Mouse (Mus musculus) heart, postnatal 0 days (tissue): ENCODE results near the gene Mdc1. TPM values are rescaled to one million over a fixed set of nuclear protein-coding genes. Genes with fewer than 3 reads are reported as not detected.

Experiments used
- ATAC-seq: fragments of 200-750 bp; cut with Nextera tagmentation; 2 replicates; pipeline ENCODE4 v1.8.0; 2017; ENCODE audit warnings: low read depth, moderate number of reproducible peaks, moderate library complexity; ENCODE audit not compliant: insufficient read depth
- DNase-seq: peaks from one replicate; pipeline ENCODE4 v3.0.0-alpha.2; 2016; ENCODE audit warnings: low spot score
- H3K27ac ChIP-seq: fragments of 300-500 bp; sonication (generic); 2 replicates; pipeline ENCODE4 v1.5.1; 2014; ENCODE audit warnings: low read depth, mild to moderate bottlenecking
- H3K27me3 ChIP-seq: fragments of 300-500 bp; sonication (generic); 2 replicates; pipeline ENCODE4 v1.6.1; 2014; ENCODE audit warnings: low read length, mixed read lengths; ENCODE audit not compliant: control insufficient read depth, insufficient read depth
- H3K36me3 ChIP-seq: fragments of 300-500 bp; sonication (generic); replicated peaks from 2 replicates; pipeline ENCODE4 v1.6.1; 2014; ENCODE audit warnings: low read length, mixed read lengths; ENCODE audit not compliant: control insufficient read depth, insufficient read depth
- H3K4me1 ChIP-seq: fragments of 300-500 bp; sonication (generic); 2 replicates; pipeline ENCODE4 v1.6.1; 2014; ENCODE audit warnings: antibody characterized with exemption; ENCODE audit not compliant: control insufficient read depth, insufficient read depth
- H3K4me2 ChIP-seq: fragments of 300-500 bp; sonication (generic); 2 replicates; pipeline ENCODE4 v1.6.1; 2014; ENCODE audit warnings: low read depth, mild to moderate bottlenecking, low read length, moderate library complexity
- H3K4me3 ChIP-seq: fragments of 300-500 bp; sonication (generic); 2 replicates; pipeline ENCODE4 v1.5.1; 2014; ENCODE audit warnings: low read depth, low read length
- H3K9ac ChIP-seq: fragments of 300-500 bp; sonication (generic); replicated peaks from 2 replicates; pipeline ENCODE4 v1.6.1; 2014; ENCODE audit warnings: low read depth, low read length, mixed read lengths
- H3K9me3 ChIP-seq: fragments of 300-500 bp; sonication (generic); replicated peaks from 2 replicates; pipeline ENCODE4 v1.6.1; 2016; ENCODE audit warnings: low read length; ENCODE audit not compliant: control insufficient read depth
- CTCF ChIP-seq: IDR thresholded peaks from 2 replicates; pipeline ENCODE4 v1.5.1; 2016; ENCODE audit warnings: antibody characterized with exemption, control low read depth, low read depth
- EP300 ChIP-seq: IDR thresholded peaks from 2 replicates; pipeline ENCODE4 v1.6.1; 2016; ENCODE audit warnings: antibody characterized with exemption, low read depth
- WGBS: fragments of 180-500 bp; shearing (Covaris S2); extraction: QIAGEN DNeasy Blood & Tissue Kit; methylation state at CpG from one replicate; pipeline ENCODE4 v1.1.7; 2014; 5-methylcytosine and 5-hydroxymethylcytosine counted together
- polyA plus RNA-seq: library from polyadenylated mRNA; unstranded; fragments of >200 nt; fragmentation: Nextera tagmentation; extraction: Ambion mirVana; gene quantifications from 2 replicates; pipeline ENCODE4 v1.2.1, GENCODE M21; 2015
- total RNA-seq: library from RNA; depleted of rRNA; stranded (reverse); fragments of >200 nt; gene quantifications from 2 replicates; pipeline ENCODE4 v1.2.3, GENCODE M21; 2014; ENCODE audit warnings: low replicate concordance

The Mdc1 gene
- total and polyA plus RNA-seq, 2 experiments from 2014 or later: 2.3 to 5.4 TPM

DNA sequence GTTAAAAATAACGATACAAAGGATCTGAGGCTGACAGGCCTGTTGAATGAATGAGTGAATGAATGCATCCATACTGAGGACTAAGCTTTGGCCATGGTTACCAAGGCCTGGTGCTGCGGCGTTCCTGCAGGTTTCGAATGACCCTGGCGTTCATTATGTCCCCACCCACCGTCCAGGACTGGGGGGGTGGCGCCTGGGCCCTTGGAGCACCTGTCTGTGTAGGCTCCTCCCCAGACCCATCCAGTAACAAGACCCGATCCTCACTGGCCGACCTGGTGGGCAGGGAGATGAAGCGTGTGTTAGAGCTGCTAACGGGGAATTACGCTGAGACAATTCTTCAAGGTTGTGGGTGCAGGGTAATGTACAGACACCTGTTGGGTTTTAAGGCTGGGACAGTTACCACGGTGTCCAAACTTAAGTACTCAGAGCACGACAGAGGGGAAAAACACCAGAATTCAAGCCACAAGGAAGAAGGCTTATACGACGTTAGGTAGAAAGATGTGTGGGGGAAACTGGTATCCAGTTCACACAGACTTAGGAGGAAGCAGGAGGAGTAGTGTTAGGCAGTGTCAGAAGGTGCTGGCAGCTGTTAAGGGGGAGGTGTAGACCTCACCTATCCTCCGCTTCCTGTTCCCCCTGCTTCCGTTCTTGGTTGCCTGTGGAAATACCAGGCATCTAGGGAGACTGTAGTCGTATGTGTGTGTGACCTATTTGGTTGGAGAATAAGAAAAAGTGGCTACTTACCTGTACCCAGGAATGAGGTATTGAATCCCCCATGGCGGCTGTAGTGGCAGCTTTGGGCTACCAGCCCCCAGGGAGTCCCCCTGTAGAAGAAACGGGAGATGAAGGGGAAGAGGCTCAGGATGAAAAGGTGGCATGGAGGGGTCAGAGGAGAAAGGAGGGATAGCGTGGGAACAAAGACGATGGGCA, 56.6 kb downstream of the Mdc1 start:
- DNase-seq (no peak), ATAC-seq (no peak)
- H3K9me3 ChIP-seq: no peaks in the 10 kb centered on the region
- H3K27ac ChIP-seq: peak overlapping the region; percentile 27
- H3K36me3 ChIP-seq: peaks cover 17% of the 10 kb centered on the region
- H3K27me3 ChIP-seq: no peaks in the 10 kb centered on the region
- peaks cover 18% of the 10 kb centered on the region for H3K4me1 ChIP-seq
- no peak for TF ChIP-seq EP300
- WGBS: 40% methylated on average over 23 of the region's 23 CpGs
- peak overlapping the region; percentile 89 for H3K4me3 ChIP-seq
- H3K9ac ChIP-seq: 0 out of 2 replicates have a peak overlapping the region, but pooled peaks have one; percentile 34
- peak overlapping the region; percentile 90 for H3K4me2 ChIP-seq

DNA sequence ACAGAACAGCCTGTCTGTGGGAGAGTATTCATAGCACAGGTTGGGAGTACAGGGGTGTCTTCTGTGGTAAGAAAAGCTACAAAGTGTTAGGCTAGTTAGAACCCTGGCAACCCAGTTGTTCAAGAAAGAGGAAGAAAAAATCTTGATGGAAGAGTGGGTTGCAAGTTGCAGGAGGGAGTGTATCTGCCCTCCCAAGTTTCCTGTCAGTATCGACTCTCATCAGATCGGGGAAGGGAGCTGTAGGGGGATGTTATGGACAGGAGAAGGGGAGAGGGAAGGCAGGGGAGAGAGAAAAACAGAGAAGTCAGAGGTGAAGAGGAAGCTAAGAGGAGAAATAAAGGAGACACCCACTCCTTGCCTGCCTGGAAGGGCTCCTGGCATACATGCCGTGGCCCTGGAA, 59.3 kb downstream of the Mdc1 start:
- WGBS: 76% methylated on average over 3 of the region's 3 CpGs
- Histone ChIP-seq H3K4me1 (peaks cover 26% of the 10 kb centered on the region), H3K36me3 (no peaks in the 10 kb centered on the region; the same call in 1 of the 2 replicates), H3K9me3 (no peaks in the 10 kb centered on the region), H3K27me3 (no peaks in the 10 kb centered on the region), H3K27ac (no peak overlapping the region), H3K4me3 (no peak overlapping the region), H3K9ac (no peak overlapping the region), H3K4me2 (no peak overlapping the region)
- no peak for DNase-seq
- no peak for TF ChIP-seq CTCF
- TF ChIP-seq EP300: no peak
- no peak for ATAC-seq

DNA sequence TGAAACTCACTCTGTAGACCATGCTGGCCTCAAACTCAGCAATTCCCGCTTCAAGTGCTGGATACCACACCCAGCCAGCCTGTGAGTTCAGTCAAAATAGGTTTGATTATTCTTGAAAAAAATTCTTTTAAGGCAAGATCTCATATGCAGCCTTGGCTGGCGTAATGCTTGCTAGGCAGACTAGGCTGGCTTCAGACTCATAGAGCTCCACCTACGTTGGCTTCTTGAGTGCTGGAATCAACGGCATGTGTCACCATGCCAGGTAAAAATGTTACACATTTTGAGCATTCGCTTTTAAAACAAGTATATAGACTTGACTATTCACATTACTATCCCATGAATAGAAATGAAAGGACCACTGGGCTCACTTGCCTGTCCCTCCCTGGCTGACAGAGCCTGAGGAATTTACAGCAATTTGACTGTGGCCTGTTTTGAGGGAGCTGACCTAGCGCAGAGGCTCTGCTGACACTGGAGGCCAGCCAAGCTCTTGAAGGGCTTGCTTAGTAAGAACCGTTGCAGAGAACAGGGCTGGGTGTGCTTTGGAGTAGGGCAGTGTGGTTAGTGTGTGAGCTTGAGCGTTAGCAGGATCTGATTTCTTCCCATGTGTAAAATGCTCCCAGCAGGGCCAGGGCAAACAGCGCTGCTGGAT, 62.2 kb downstream of the Mdc1 start:
- TF ChIP-seq CTCF: no peak
- no peak for TF ChIP-seq EP300
- peak; percentile 90 for ATAC-seq
- no peaks in the 10 kb centered on the region for H3K9me3 ChIP-seq
- no peak overlapping the region for H3K4me3 ChIP-seq
- peaks cover 14% of the 10 kb centered on the region for H3K4me1 ChIP-seq
- no peak overlapping the region for H3K9ac ChIP-seq
- no peaks in the 10 kb centered on the region for H3K27me3 ChIP-seq
- DNase-seq: peak; percentile 87
- peaks cover 16% of the 10 kb centered on the region for H3K36me3 ChIP-seq
- H3K4me2 ChIP-seq: no peak overlapping the region
- WGBS: 48% methylated on average over 9 of the region's 9 CpGs
- peak overlapping the region; percentile 81 for H3K27ac ChIP-seq

GRCm38 (mm10) chr17:35903992-35904355, 62.7 kb downstream of the Mdc1 start:
- Histone ChIP-seq H3K27me3 (no peaks in the 10 kb centered on the region), H3K4me1 (peaks cover 15% of the 10 kb centered on the region), H3K9ac (no peak overlapping the region; the same call in 1 of the 2 replicates), H3K36me3 (peaks cover 18% of the 10 kb centered on the region), H3K4me3 (no peak overlapping the region), H3K27ac (peak overlapping the region; percentile 81), H3K9me3 (no peaks in the 10 kb centered on the region), H3K4me2 (no peak overlapping the region)
- 0 out of 2 replicates have a peak, but pooled peaks have one; percentile 5 for ATAC-seq
- TF ChIP-seq CTCF (no peak), EP300 (no peak)
- 42% methylated on average over 4 of the region's 4 CpGs for WGBS
- no peak for DNase-seq

DNA sequence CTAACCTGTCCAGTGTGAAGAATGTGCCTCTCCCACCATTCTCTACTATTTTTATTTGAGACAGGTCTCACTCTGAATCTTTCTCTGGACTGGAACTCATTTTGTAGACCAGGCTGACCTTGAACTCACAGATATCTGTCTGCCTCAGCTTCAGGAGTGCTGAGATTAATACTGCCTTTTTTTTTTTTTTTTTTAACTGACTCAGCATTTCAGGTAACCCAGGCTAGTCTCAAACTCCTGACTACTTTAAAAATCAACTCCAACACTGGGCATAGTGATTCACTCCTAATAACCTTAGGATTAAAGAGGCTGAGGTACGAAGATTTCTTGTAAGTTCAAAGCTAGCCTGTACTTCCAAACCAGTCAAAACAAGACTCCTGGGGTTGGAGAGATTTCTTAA, 64.3 kb downstream of the Mdc1 start:
- peaks cover 18% of the 10 kb centered on the region for H3K36me3 ChIP-seq
- no peak for TF ChIP-seq EP300
- TF ChIP-seq CTCF: no peak
- DNase-seq: no peak
- no peaks in the 10 kb centered on the region for H3K9me3 ChIP-seq
- H3K27me3 ChIP-seq: no peaks in the 10 kb centered on the region
- no peak for ATAC-seq
- H3K4me2 ChIP-seq: no peak overlapping the region
- H3K4me1 ChIP-seq: peaks cover 23% of the 10 kb centered on the region
- H3K27ac ChIP-seq: no peak overlapping the region
- no peak overlapping the region for H3K9ac ChIP-seq
- 94% methylated on average over 1 of the region's 1 CpGs for WGBS
- no peak overlapping the region for H3K4me3 ChIP-seq
